Mouse (Mus musculus) heart, embryonic 16.5 days (tissue): Measurements from ENCODE around the gene Gck. TPM values are rescaled to one million over a fixed set of nuclear protein-coding genes. Genes with fewer than 3 reads are reported as not detected.
A peak's percentile ranks its signal among the peaks of the same experiment; 100 is the strongest.

ENCODE experiments used
- ATAC-seq: fragments of 200-750 bp; cut with Nextera tagmentation; replicated peaks from 2 replicates; pipeline ENCODE4 v1.8.0; 2017; ENCODE audit warnings: moderate number of reproducible peaks; ENCODE audit not compliant: insufficient read depth, low FRiP score; ENCODE audit errors: extremely low read depth
- H3K27ac ChIP-seq: fragments of 300-500 bp; sonication (generic); 2 replicates; pipeline ENCODE4 v1.5.1; 2014; ENCODE audit warnings: mild to moderate bottlenecking, low read length, control low read depth, moderate library complexity
- H3K27me3 ChIP-seq: fragments of 300-500 bp; sonication (generic); 2 replicates; pipeline ENCODE4 v1.6.1; 2014; ENCODE audit warnings: low read length, mixed read lengths; ENCODE audit not compliant: control insufficient read depth, insufficient read depth
- H3K36me3 ChIP-seq: fragments of 300-500 bp; sonication (generic); 2 replicates; pipeline ENCODE4 v1.6.1; 2014; ENCODE audit not compliant: control insufficient read depth, insufficient read depth
- H3K4me1 ChIP-seq: fragments of 300-500 bp; sonication (generic); 2 replicates; pipeline ENCODE4 v1.6.1; 2014; ENCODE audit warnings: low read length, mixed read lengths; ENCODE audit not compliant: control insufficient read depth, insufficient read depth
- H3K4me2 ChIP-seq: fragments of 300-500 bp; sonication (generic); 2 replicates; pipeline ENCODE4 v1.6.1; 2014; ENCODE audit warnings: low read depth, mild to moderate bottlenecking, control low read depth, low read length
- H3K4me3 ChIP-seq: fragments of 300-500 bp; sonication (generic); 2 replicates; pipeline ENCODE4 v1.5.1; 2014; ENCODE audit warnings: mild to moderate bottlenecking, control low read depth, low read length
- H3K9ac ChIP-seq: fragments of 300-500 bp; sonication (generic); 2 replicates; pipeline ENCODE4 v1.6.1; 2014; ENCODE audit warnings: low read length, control low read depth
- H3K9me3 ChIP-seq: fragments of 300-500 bp; sonication (generic); replicated peaks from 2 replicates; pipeline ENCODE4 v1.6.1; 2016; ENCODE audit warnings: low read length; ENCODE audit not compliant: control insufficient read depth
- WGBS: fragments of 180-500 bp; shearing (Covaris S2); extraction: QIAGEN DNeasy Blood & Tissue Kit; methylation state at CpG from one replicate; pipeline ENCODE4 v1.1.7; 2014; 5-methylcytosine and 5-hydroxymethylcytosine counted together
- polyA plus RNA-seq: library from polyadenylated mRNA; unstranded; fragments of >200 nt; fragmentation: Nextera tagmentation; extraction: Ambion mirVana; gene quantifications from 2 replicates; pipeline ENCODE4 v1.2.1, GENCODE M21; 2015

Gene Gck
- polyA plus RNA-seq, 1 experiment from 2014 or later: 1.2 TPM

GRCm38 (mm10) chr11:5908642-5909041 is 41.2 kb downstream of the Gck start:
- Histone ChIP-seq H3K27ac (no peak overlapping the region), H3K4me2 (no peak overlapping the region), H3K9ac (no peak overlapping the region), H3K9me3 (no peaks in the 10 kb centered on the region), H3K4me1 (0 out of 2 replicates have a peak, but pooled peaks cover 2% of the 10 kb centered on the region), H3K36me3 (no peaks in the 10 kb centered on the region), H3K27me3 (no peaks in the 10 kb centered on the region), H3K4me3 (no peak overlapping the region)
- WGBS: 62% methylated on average over 4 of the region's 4 CpGs
- ATAC-seq: no peak

- ATAC-seq: no peak
- 70% methylated on average over 5 of the region's 5 CpGs for WGBS
- H3K4me3 ChIP-seq: no peak overlapping the region
- H3K27ac ChIP-seq: no peak overlapping the region
- no peak overlapping the region for H3K9ac ChIP-seq
- no peaks in the 10 kb centered on the region for H3K27me3 ChIP-seq
- no peak overlapping the region for H3K4me2 ChIP-seq
- H3K4me1 ChIP-seq: peaks cover 2% of the 10 kb centered on the region
- no peaks in the 10 kb centered on the region for H3K36me3 ChIP-seq
- H3K9me3 ChIP-seq: no peaks in the 10 kb centered on the region
Observed at GRCm38 (mm10) chr11:5907096-5907495, 42.8 kb downstream of the Gck start.

- Histone ChIP-seq H3K4me3 (no peak overlapping the region), H3K27me3 (no peaks in the 10 kb centered on the region), H3K36me3 (no peaks in the 10 kb centered on the region), H3K4me1 (peaks cover 9% of the 10 kb centered on the region), H3K9ac (no peak overlapping the region), H3K9me3 (no peaks in the 10 kb centered on the region), H3K27ac (no peak overlapping the region), H3K4me2 (no peak overlapping the region)
- no peak for ATAC-seq
- 81% methylated on average over 10 of the region's 10 CpGs for WGBS
Observed at GRCm38 (mm10) chr11:5905778-5906518, 43.9 kb downstream of the Gck start.

- H3K9ac ChIP-seq: no peak overlapping the region
- peaks cover 9% of the 10 kb centered on the region for H3K4me1 ChIP-seq
- WGBS: 87% methylated on average over 6 of the region's 6 CpGs
- no peaks in the 10 kb centered on the region for H3K27me3 ChIP-seq
- H3K36me3 ChIP-seq: no peaks in the 10 kb centered on the region
- H3K27ac ChIP-seq: no peak overlapping the region
- H3K4me3 ChIP-seq: no peak overlapping the region
- H3K9me3 ChIP-seq: no peaks in the 10 kb centered on the region
- H3K4me2 ChIP-seq: no peak overlapping the region
- no peak for ATAC-seq
Observed at GRCm38 (mm10) chr11:5904871-5905270, 45.0 kb downstream of the Gck start.

- 0 out of 2 replicates have a peak, but pooled peaks cover 1% of the 10 kb centered on the region for H3K27me3 ChIP-seq
- no peak overlapping the region for H3K4me2 ChIP-seq
- H3K4me1 ChIP-seq: peaks cover 9% of the 10 kb centered on the region
- no peak overlapping the region for H3K27ac ChIP-seq
- ATAC-seq: no peak
- no peak overlapping the region for H3K9ac ChIP-seq
- H3K9me3 ChIP-seq: no peaks in the 10 kb centered on the region
- H3K4me3 ChIP-seq: no peak overlapping the region
- H3K36me3 ChIP-seq: no peaks in the 10 kb centered on the region
- WGBS: 87% methylated on average over 19 of the region's 19 CpGs
Observed at GRCm38 (mm10) chr11:5904357-5904756, 45.5 kb downstream of the Gck start.

- 0 out of 2 replicates have a peak, but pooled peaks cover 2% of the 10 kb centered on the region for H3K27me3 ChIP-seq
- no peak overlapping the region for H3K4me3 ChIP-seq
- H3K27ac ChIP-seq: no peak overlapping the region
- no peak overlapping the region for H3K9ac ChIP-seq
- no peak for ATAC-seq
- whole genome bisulfite sequencing: 83% methylated on average over 2 of the region's 2 CpGs
- peaks cover 11% of the 10 kb centered on the region for H3K4me1 ChIP-seq
- no peaks in the 10 kb centered on the region for H3K36me3 ChIP-seq
- no peak overlapping the region for H3K4me2 ChIP-seq
- no peaks in the 10 kb centered on the region for H3K9me3 ChIP-seq
Observed at GRCm38 (mm10) chr11:5903844-5904243, 46.0 kb downstream of the Gck start.

- 0 out of 2 replicates have a peak, but pooled peaks cover 2% of the 10 kb centered on the region for H3K27me3 ChIP-seq
- peak overlapping the region; percentile 59; the same call in 1 of the 2 replicates for H3K9ac ChIP-seq
- no peaks in the 10 kb centered on the region for H3K9me3 ChIP-seq
- peaks cover 23% of the 10 kb centered on the region for H3K4me1 ChIP-seq
- WGBS: 23% methylated on average over 6 of the region's 6 CpGs
- no peak overlapping the region for H3K27ac ChIP-seq
- peak overlapping the region; percentile 46; the same call in 1 of the 2 replicates for H3K4me3 ChIP-seq
- H3K4me2 ChIP-seq: peak overlapping the region; percentile 70
- H3K36me3 ChIP-seq: no peaks in the 10 kb centered on the region
- ATAC-seq: no peak
Observed at GRCm38 (mm10) chr11:5902390-5902789, 47.5 kb downstream of the Gck start.

- H3K27me3 ChIP-seq: 0 out of 2 replicates have a peak, but pooled peaks cover 2% of the 10 kb centered on the region
- WGBS: 5% methylated on average over 32 of the region's 32 CpGs
- 0 out of 2 replicates have a peak, but pooled peaks have one; percentile 39 for ATAC-seq
- H3K4me3 ChIP-seq: peak overlapping the region; percentile 46
- peak overlapping the region; percentile 70 for H3K4me2 ChIP-seq
- H3K36me3 ChIP-seq: no peaks in the 10 kb centered on the region
- peaks cover 27% of the 10 kb centered on the region for H3K4me1 ChIP-seq
- peak overlapping the region; percentile 59 for H3K9ac ChIP-seq
- peak overlapping the region; percentile 2; the same call in 1 of the 2 replicates for H3K27ac ChIP-seq
- H3K9me3 ChIP-seq: no peaks in the 10 kb centered on the region
Observed at GRCm38 (mm10) chr11:5901950-5902349, 47.9 kb downstream of the Gck start.

- peak overlapping the region; percentile 2; the same call in 1 of the 2 replicates for H3K27ac ChIP-seq
Observed at GRCm38 (mm10) chr11:5901320-5901719, 48.6 kb downstream of the Gck start.

More at GRCm38 (mm10) chr11:5901320-5901719, 48.6 kb downstream of the Gck start:
- Histone ChIP-seq H3K9me3 (no peaks in the 10 kb centered on the region), H3K4me3 (peak overlapping the region; percentile 46; the same call in 1 of the 2 replicates), H3K4me2 (peak overlapping the region; percentile 70), H3K36me3 (no peaks in the 10 kb centered on the region), H3K4me1 (peaks cover 27% of the 10 kb centered on the region), H3K27me3 (0 out of 2 replicates have a peak, but pooled peaks cover 2% of the 10 kb centered on the region), H3K9ac (peak overlapping the region; percentile 59)
- 34% methylated on average over 3 of the region's 3 CpGs for WGBS
- ATAC-seq: no peak
